Mouse (Mus musculus): Measurements from ENCODE around the gene Cyp17a1.

The Cyp17a1 gene

GRCm38 (mm10) chr19:46670691-46671090 lies 2.3 kb downstream of the Cyp17a1 start:
- no peak for DNase-seq (ENCODE audit: low read depth)

GRCm38 (mm10) chr19:46669802-46670201 lies 3.2 kb downstream of the Cyp17a1 start:
- DNase-seq (ENCODE audit: low read depth), result no peak

GRCm38 (mm10) chr19:46668263-46668662 lies 4.7 kb downstream of the Cyp17a1 start:
- no peak for DNase-seq (ENCODE audit: low read depth)

- no peak for DNase-seq (ENCODE audit: low read depth)
Observed at GRCm38 (mm10) chr19:46667300-46667699, 5.7 kb downstream of the Cyp17a1 start.

GRCm38 (mm10) chr19:46665474-46665873 lies 7.5 kb downstream of the Cyp17a1 start:
- DNase-seq (ENCODE audit: low read depth), result no peak

- no peak for DNase-seq (ENCODE audit: low read depth)
Observed at GRCm38 (mm10) chr19:46662784-46663183, 10.2 kb downstream of the Cyp17a1 start.

- no peak for DNase-seq (ENCODE audit: low read depth)
Observed at GRCm38 (mm10) chr19:46662214-46662613, 10.8 kb downstream of the Cyp17a1 start.

- DNase-seq (ENCODE audit: low read depth), result no peak
Observed at GRCm38 (mm10) chr19:46661511-46661910, 11.5 kb downstream of the Cyp17a1 start.

GRCm38 (mm10) chr19:46658851-46659250 lies 14.1 kb downstream of the Cyp17a1 start:
- no peak for DNase-seq (ENCODE audit: low read depth)

- no peak for DNase-seq (ENCODE audit: low read depth)
Observed at GRCm38 (mm10) chr19:46658348-46658747, 14.6 kb downstream of the Cyp17a1 start.

- no peak for DNase-seq (ENCODE audit: low read depth)
Observed at GRCm38 (mm10) chr19:46657339-46658020, 15.5 kb downstream of the Cyp17a1 start.

GRCm38 (mm10) chr19:46656151-46656840 lies 16.7 kb downstream of the Cyp17a1 start:
- DNase-seq (ENCODE audit: low read depth), result no peak

GRCm38 (mm10) chr19:46655626-46656025 lies 17.3 kb downstream of the Cyp17a1 start:
- DNase-seq (ENCODE audit: low read depth), result no peak

GRCm38 (mm10) chr19:46653616-46654235 lies 19.2 kb downstream of the Cyp17a1 start:
- DNase-seq (ENCODE audit: low read depth), result no peak

GRCm38 (mm10) chr19:46653188-46653587 lies 19.8 kb downstream of the Cyp17a1 start:
- no peak for DNase-seq (ENCODE audit: low read depth)

GRCm38 (mm10) chr19:46648565-46648964 lies 24.4 kb downstream of the Cyp17a1 start:
- no peak for DNase-seq (ENCODE audit: low read depth)

GRCm38 (mm10) chr19:46647850-46648249 lies 25.1 kb downstream of the Cyp17a1 start:
- DNase-seq (ENCODE audit: low read depth), result peak; percentile 48

GRCm38 (mm10) chr19:46647254-46647653 lies 25.7 kb downstream of the Cyp17a1 start:
- DNase-seq (ENCODE audit: low read depth), result no peak

GRCm38 (mm10) chr19:46646041-46646481 lies 26.9 kb downstream of the Cyp17a1 start:
- DNase-seq (ENCODE audit: low read depth), result peak; percentile 55

GRCm38 (mm10) chr19:46644793-46645602 lies 28.0 kb downstream of the Cyp17a1 start:
- peak; percentile 94 for DNase-seq (ENCODE audit: low read depth)

- DNase-seq (ENCODE audit: low read depth), result no peak
Observed at GRCm38 (mm10) chr19:46644343-46644792, 28.6 kb downstream of the Cyp17a1 start.

GRCm38 (mm10) chr19:46643236-46643635 lies 29.7 kb downstream of the Cyp17a1 start:
- no peak for DNase-seq (ENCODE audit: low read depth)
